Mouse (Mus musculus) lung, postnatal 0 days (tissue): ENCODE results near the gene Car3. TPM values are rescaled to one million over a fixed set of nuclear protein-coding genes. Genes with fewer than 3 reads are reported as not detected.
"Not testable (repeated sequence)": the region's sequence is repeated elsewhere in the genome, so short reads cannot be mapped to it uniquely, and the experiment has no call there.

Experiments
- ATAC-seq: fragments of 200-750 bp; cut with Nextera tagmentation; 2 replicates; pipeline ENCODE4 v1.8.0; 2017; ENCODE audit warnings: moderate library complexity
- DNase-seq: peaks from one replicate; pipeline ENCODE4 v3.0.0-alpha.2; 2016; ENCODE audit warnings: low spot score
- H3K27ac ChIP-seq: fragments of 300-500 bp; sonication (generic); 2 replicates; pipeline ENCODE4 v1.5.1; 2014; ENCODE audit warnings: antibody characterized with exemption, mild to moderate bottlenecking, low read length, mixed read lengths
- H3K27me3 ChIP-seq: fragments of 300-500 bp; sonication (generic); replicated peaks from 2 replicates; pipeline ENCODE4 v1.6.1; 2014; ENCODE audit warnings: low read length, mixed read lengths; ENCODE audit not compliant: insufficient read depth
- H3K36me3 ChIP-seq: fragments of 300-500 bp; sonication (generic); 2 replicates; pipeline ENCODE4 v1.6.1; 2014; ENCODE audit warnings: low read length, mixed read lengths; ENCODE audit not compliant: insufficient read depth
- H3K4me1 ChIP-seq: fragments of 300-500 bp; sonication (generic); 2 replicates; pipeline ENCODE4 v1.6.1; 2014; ENCODE audit warnings: antibody characterized with exemption, low read depth, low read length, mixed read lengths; ENCODE audit not compliant: insufficient read depth
- H3K4me2 ChIP-seq: fragments of 300-500 bp; sonication (generic); replicated peaks from 2 replicates; pipeline ENCODE4 v1.6.1; 2014; ENCODE audit warnings: low read depth, mild to moderate bottlenecking, low read length, moderate library complexity, mixed read lengths
- H3K4me3 ChIP-seq: fragments of 300-500 bp; sonication (generic); 2 replicates; pipeline ENCODE4 v1.5.1; 2014; ENCODE audit warnings: low read depth, low read length
- H3K9ac ChIP-seq: fragments of 300-500 bp; sonication (generic); replicated peaks from 2 replicates; pipeline ENCODE4 v1.6.1; 2014; ENCODE audit warnings: low read depth, mild to moderate bottlenecking
- H3K9me3 ChIP-seq: fragments of 300-500 bp; sonication (generic); 2 replicates; pipeline ENCODE4 v1.6.1; 2016; ENCODE audit warnings: low read length, mixed read lengths
- CTCF ChIP-seq: IDR thresholded peaks from 2 replicates; pipeline ENCODE4 v1.5.1; 2016; ENCODE audit warnings: antibody characterized with exemption, mild to moderate bottlenecking
- EP300 ChIP-seq: IDR thresholded peaks from 2 replicates; pipeline ENCODE4 v1.6.1; 2016; ENCODE audit warnings: antibody characterized with exemption, mild to moderate bottlenecking, control low read depth
- WGBS: fragments of 180-500 bp; shearing (Covaris S2); extraction: QIAGEN DNeasy Blood & Tissue Kit; methylation state at CpG from one replicate; pipeline ENCODE4 v1.1.7; 2014; 5-methylcytosine and 5-hydroxymethylcytosine counted together
- polyA plus RNA-seq: library from polyadenylated mRNA; unstranded; fragments of >200 nt; fragmentation: Nextera tagmentation; extraction: Ambion mirVana; gene quantifications from 2 replicates; pipeline ENCODE4 v1.2.1, GENCODE M21; 2015

Car3 gene
- 0.13 and 0.14 TPM in 2 replicates for polyA plus RNA-seq

DNA sequence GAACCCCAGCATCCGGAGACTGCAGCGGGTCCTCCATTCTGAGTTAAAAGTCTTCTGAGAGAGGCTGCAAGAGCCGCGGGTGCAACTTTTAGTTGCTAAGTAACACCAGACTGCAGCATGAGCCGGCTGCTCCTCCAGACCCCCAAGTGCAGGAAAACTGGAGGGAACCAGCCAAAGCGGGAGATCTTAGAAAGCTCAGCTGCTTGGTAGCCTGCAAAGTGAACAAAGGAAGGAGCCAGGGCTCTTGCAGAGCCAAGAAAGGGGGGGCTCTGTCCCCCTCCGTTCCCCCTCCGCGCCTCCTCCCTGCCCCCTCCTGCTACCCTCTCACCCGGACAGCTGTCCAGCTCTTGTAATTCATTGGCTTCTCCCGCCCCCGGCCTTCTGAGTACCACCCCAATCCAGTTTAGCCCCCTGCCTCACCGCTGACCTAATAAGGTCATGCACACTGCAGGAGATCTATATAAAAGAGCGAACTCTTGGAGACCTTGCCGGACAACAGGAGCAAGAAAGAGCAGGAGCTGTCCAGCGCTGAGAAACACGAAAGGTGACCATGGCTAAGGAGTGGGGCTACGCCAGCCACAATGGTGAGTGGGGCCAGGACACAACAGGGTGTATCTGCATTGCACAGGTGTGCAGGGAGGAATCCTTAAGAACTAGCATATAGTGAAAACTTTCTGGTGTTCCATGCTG lies at the start of gene Car3:
Car3 (plus strand) TSS at position 491 of the 690 bp plus-strand sequence.
- DNase-seq = peak; percentile 14
- H3K9ac ChIP-seq = no peak within 1 kb of the TSS

GRCm38 (mm10) chr3:14815396-14815795 lies 47.9 kb upstream of the Car3 start:
- H3K36me3 ChIP-seq, H3K4me3 ChIP-seq, H3K4me2 ChIP-seq, H3K4me1 ChIP-seq, H3K9me3 ChIP-seq, H3K27ac ChIP-seq, H3K27me3 ChIP-seq, ATAC-seq, DNase-seq, H3K9ac ChIP-seq: not testable (repeated sequence)
- WGBS = 69% methylated on average over 1 of the region's 1 CpGs

More for the DNA sequence above, at the start of gene Car3:
- no peaks in the 10 kb centered on the region; the same call in 1 of the 2 replicates for H3K4me1 ChIP-seq
- H3K27me3 ChIP-seq = no peaks in the 10 kb centered on the region
- ATAC-seq = peak; percentile 25; the same call in 1 of the 2 replicates
- 6% methylated on average over 15 of the region's 18 CpGs for WGBS
- no peak within 1 kb of the TSS for H3K27ac ChIP-seq
- H3K36me3 ChIP-seq = no peaks in the 10 kb centered on the region
- TF ChIP-seq EP300 (no peak), CTCF (no peak)
- peak within 1 kb of the TSS; percentile 48 for H3K4me2 ChIP-seq
- H3K9me3 ChIP-seq = no peaks in the 10 kb centered on the region
- H3K4me3 ChIP-seq = peak within 1 kb of the TSS; percentile 28

- no peak for DNase-seq
- H3K27me3 ChIP-seq = no peaks in the 10 kb centered on the region
- TF ChIP-seq EP300 = no peak
- TF ChIP-seq CTCF = no peak
- H3K9me3 ChIP-seq = no peaks in the 10 kb centered on the region
- no peak overlapping the region for H3K4me2 ChIP-seq
- WGBS = 73% methylated on average over 1 of the region's 1 CpGs
- no peaks in the 10 kb centered on the region for H3K4me1 ChIP-seq
- no peak for ATAC-seq
- no peak overlapping the region for H3K9ac ChIP-seq
- H3K27ac ChIP-seq = no peak overlapping the region
- H3K36me3 ChIP-seq = no peaks in the 10 kb centered on the region
- no peak overlapping the region for H3K4me3 ChIP-seq
Observed at GRCm38 (mm10) chr3:14819844-14820504, 43.3 kb upstream of the Car3 start.

GRCm38 (mm10) chr3:14828896-14829295 lies 34.4 kb upstream of the Car3 start:
- Histone ChIP-seq H3K9me3 (no peaks in the 10 kb centered on the region), H3K27me3 (no peaks in the 10 kb centered on the region), H3K4me3 (no peak overlapping the region), H3K36me3 (no peaks in the 10 kb centered on the region), H3K4me1 (no peaks in the 10 kb centered on the region), H3K27ac (no peak overlapping the region), H3K4me2 (no peak overlapping the region), H3K9ac (no peak overlapping the region)
- no peak for ATAC-seq
- no peak for DNase-seq
- no peak for TF ChIP-seq EP300
- TF ChIP-seq CTCF = no peak

DNA sequence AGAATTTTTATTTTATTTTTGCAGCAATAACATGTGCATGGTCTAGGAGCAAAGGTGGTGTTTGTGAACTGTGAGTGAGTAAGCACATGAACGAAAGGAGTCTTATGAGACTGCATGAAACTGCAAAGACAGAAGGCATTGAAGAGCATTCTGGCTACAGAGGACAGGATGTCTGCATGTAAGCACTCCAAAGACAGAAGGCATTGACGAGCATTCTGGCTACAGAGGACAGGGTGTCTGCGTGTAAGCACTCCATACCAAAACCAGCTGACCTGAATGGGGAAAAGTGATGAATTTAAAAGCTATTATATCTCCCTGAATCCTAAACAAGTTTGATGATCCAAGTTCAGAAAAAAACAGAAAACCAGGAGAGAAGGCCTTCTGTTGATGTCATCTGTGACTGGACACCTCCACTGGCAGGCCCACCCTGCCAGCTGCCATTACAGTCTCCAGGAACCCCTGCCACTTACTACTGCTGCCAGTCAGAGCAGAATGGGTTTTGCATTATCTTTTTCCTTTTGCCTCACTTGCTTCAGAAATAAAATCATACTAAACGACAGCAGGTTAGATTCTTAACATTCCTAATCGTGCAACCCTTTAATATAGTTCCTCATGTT lies 32.0 kb upstream of the Car3 start:
- H3K9ac ChIP-seq = no peak overlapping the region
- WGBS = 63% methylated on average over 5 of the region's 5 CpGs
- no peak overlapping the region for H3K4me2 ChIP-seq
- no peaks in the 10 kb centered on the region for H3K4me1 ChIP-seq
- no peaks in the 10 kb centered on the region for H3K27me3 ChIP-seq
- ATAC-seq (no peak), DNase-seq (no peak)
- H3K27ac ChIP-seq = no peak overlapping the region
- no peak overlapping the region for H3K4me3 ChIP-seq
- H3K36me3 ChIP-seq = no peaks in the 10 kb centered on the region
- TF ChIP-seq EP300 (no peak), CTCF (no peak)
- H3K9me3 ChIP-seq = no peaks in the 10 kb centered on the region

- H3K4me1 ChIP-seq = no peaks in the 10 kb centered on the region
- H3K36me3 ChIP-seq = no peaks in the 10 kb centered on the region
- H3K9ac ChIP-seq = no peak overlapping the region
- no peak overlapping the region for H3K4me3 ChIP-seq
- no peaks in the 10 kb centered on the region for H3K27me3 ChIP-seq
- TF ChIP-seq CTCF (no peak), EP300 (no peak)
- ATAC-seq (no peak), DNase-seq (no peak)
- H3K27ac ChIP-seq = no peak overlapping the region
- no peak overlapping the region for H3K4me2 ChIP-seq
- no peaks in the 10 kb centered on the region for H3K9me3 ChIP-seq
Observed at GRCm38 (mm10) chr3:14832766-14833165, 30.5 kb upstream of the Car3 start.
